Mouse (Mus musculus): ENCODE data around the gene Specc1. TPM values are rescaled to one million over a fixed set of nuclear protein-coding genes. Genes with fewer than 3 reads are reported as not detected.
A peak's percentile ranks its signal among the peaks of the same experiment; 100 is the strongest.
"Not testable (repeated sequence)": the region's sequence is repeated elsewhere in the genome, so short reads cannot be mapped to it uniquely, and the experiment has no call there.

The Specc1 gene
- 1 to 10 TPM in 1 of 2 experiments, under 1 TPM in 1; 0.98 to 2.3 TPM for total RNA-seq (2021)
- long read RNA-seq, experiment 1, partial matches to known transcripts, result 0 of 1 reads
- long read RNA-seq, experiment 1, other reads (novel, unspliced or antisense), result 1 of 1 reads
- long read RNA-seq, experiment 2, partial matches to known transcripts, result 0 of 1 reads
- long read RNA-seq, experiment 2, other reads (novel, unspliced or antisense), result 1 of 1 reads

DNA sequence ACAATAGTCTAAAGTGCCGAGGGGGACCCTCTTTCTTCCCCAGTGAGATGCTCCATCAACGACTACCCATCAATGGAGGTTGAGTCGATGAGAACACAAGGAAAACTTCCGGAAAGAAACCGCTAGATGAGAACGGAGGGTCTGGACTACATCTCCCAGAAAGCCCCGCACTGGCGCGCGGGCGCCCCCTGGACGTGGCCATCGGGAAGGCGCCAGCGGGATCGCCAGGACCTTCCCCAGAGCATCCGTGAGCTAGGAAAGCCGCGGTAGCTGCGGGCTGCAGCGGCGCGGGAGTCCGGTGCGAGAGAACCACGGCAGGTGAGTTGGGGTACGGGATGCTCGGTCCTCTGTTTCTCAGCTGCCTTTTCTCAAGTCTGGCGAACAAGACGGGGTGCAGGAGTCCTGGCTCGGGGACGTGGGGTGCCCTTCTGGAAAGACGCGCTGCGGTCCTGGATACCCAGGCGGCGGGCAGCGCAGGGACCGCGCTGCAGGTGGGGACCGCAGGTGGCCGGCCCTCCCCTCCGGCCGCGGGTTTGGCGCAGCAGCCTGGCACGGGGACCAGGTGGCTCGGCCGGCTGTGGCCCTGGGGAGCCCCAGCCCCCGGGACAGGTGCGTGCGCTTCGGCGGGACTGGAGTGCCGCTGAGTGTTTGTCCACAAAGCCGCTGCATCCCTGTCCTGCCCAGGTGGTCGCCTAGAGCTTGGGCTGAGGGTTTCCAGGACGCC, at the start of gene Specc1:
Gene Specc1, plus strand, starts transcription at position 192 of the 724 bp plus-strand sequence.
- DNase-seq (ENCODE audit: low spot score), result peak; percentile 91

GRCm38 (mm10) chr11:61908315-61908714, 48.2 kb upstream of the Specc1 start:
- no peak for DNase-seq (ENCODE audit: low spot score)

GRCm38 (mm10) chr11:61919702-61920101, 36.9 kb upstream of the Specc1 start:
- DNase-seq (ENCODE audit: low spot score), result no peak

DNA sequence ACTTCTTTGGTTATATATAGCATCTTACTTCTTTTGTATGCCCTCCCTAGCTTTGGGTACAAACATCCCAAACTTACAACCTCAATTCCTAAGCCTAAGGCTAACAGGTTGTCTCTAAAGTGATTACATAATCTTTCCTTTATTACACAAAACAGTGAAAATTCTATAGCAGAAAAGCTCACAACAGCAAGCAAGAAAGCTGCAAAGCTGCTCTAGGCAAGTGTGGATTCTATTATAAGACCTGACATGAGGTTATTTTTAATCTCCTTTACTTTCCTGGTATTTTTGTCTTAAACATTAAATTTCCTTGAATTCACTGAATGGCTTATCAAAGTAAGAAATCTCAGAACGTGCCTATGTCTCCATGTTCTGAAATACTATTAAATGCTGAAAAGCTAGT, 33.3 kb upstream of the Specc1 start:
- no peak for DNase-seq (ENCODE audit: low spot score)

DNA sequence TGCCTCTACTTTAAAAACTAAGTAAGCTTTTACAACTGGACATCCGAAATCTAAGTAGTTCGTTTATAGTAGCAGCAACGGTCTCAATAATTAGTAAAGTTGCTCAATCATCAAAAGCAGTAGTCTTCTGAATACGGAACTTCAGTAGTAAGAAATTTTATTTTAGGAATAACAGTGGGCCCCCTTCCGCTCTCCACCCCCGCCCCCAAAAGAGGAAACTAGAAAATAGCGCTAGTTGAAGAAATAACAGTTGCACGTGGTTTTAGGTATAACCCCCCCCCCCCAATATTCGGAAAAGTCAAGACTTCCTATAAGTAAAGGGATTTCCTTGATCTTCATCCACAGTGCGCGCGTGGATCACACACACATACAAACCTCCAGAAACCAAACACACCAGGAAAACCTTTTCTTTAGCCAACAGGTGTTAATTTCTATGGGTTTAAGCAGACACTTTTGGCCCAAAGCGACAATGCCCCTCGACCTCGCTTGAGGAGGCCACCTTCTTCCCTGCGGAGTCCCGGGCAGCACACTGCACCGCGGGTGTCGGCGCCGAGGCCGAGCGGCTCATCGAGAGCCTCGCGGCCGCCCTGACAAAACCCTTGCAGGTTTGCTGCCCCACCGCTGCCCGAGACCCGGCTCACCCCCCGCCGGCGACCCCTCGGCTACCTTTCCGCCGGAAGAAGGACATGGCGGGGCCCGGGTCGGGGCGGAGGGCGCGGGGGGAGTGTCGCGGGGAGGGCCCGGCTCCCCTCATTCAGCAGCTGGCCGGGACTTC, 27.1 kb upstream of the Specc1 start:
- DNase-seq (ENCODE audit: low spot score), result no peak

DNA sequence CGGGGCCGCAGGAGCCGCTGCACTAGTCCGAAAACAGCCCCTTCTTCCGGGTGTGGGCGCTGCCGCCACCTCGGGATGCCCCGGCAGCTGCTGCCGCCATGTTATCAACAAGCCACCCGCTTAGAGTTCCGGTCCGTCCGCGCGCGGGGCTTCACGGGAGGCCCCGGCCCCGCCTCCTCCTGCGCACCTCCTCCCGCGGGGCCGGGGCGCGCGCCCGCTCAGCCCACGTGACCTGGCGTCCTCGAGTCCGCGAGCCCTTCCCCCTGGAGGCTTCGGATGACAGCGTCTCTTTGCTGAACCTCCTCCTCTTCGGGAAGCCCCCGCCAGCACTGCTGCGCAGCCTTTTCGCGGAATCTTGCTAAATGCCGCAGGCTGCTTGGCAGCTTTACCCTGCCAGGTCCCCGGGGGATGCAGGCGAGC, 26.5 kb upstream of the Specc1 start, which contains the start of gene Akap10:
Gene Akap10, minus strand, starts transcription at position 155 of the 420 bp plus-strand sequence.
- peak; percentile 91 for DNase-seq (ENCODE audit: low spot score)

DNA sequence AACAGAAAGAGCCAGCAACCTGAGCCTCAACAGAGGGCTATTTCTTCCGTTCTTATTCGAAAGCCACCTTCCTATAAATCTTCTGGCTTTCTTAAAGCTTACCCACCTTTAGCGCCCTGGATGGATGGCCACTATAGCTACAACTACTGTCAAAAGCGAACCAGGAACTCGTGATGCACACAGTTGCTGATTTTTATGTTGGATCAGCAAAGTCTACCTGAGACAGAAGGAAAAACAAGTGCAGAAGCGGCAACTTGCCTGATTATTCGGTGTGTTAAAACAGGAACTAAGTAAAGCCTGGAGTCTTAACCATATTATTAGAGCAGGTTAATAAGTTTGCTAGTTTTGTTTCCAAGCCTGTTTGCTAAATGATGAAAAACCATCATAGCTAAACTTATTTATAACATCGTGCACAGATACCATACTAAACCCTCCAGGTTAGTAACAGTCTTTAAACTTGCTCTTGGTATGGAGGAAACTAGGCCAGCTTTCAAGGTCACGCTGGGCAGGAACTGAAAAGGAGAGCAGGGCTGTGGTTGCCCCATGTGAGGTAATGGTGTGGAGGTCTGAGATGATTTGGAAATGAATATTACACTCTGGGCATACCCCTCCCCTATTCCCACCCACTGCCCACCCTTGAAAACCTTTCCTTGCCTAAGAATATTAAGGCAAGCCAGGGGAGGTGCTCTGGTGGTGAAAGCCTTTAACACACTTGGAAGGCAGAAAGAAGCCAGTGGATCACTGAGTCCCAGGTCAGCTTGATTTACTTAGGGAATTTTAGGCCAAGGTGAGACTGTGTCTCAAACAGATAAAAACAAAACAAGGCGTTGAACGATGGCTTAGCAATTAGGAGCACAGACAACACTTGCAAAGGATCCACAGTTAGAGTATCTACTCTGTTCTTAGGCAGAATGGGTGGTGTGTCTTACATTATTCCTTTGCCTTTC, 25.6 kb upstream of the Specc1 start:
- no peak for DNase-seq (ENCODE audit: low spot score)

GRCm38 (mm10) chr11:61937761-61938160, 18.8 kb upstream of the Specc1 start:
- DNase-seq (ENCODE audit: low spot score), result no peak

GRCm38 (mm10) chr11:61942903-61943302, 13.7 kb upstream of the Specc1 start:
- DNase-seq (ENCODE audit: low spot score), result no peak

GRCm38 (mm10) chr11:61944417-61944816, 12.1 kb upstream of the Specc1 start:
- no peak for DNase-seq (ENCODE audit: low spot score)

GRCm38 (mm10) chr11:61946608-61947007, 10.0 kb upstream of the Specc1 start:
- no peak for DNase-seq (ENCODE audit: low spot score)

- DNase-seq (ENCODE audit: low spot score), result peak; percentile 36
Measured at GRCm38 (mm10) chr11:61949315-61949714, 7.2 kb upstream of the Specc1 start.

GRCm38 (mm10) chr11:61950632-61951031, 5.9 kb upstream of the Specc1 start:
- DNase-seq (ENCODE audit: low spot score), result peak; percentile 69

GRCm38 (mm10) chr11:61955136-61955535, 1.4 kb upstream of the Specc1 start:
- no peak for DNase-seq (ENCODE audit: low spot score)

DNA sequence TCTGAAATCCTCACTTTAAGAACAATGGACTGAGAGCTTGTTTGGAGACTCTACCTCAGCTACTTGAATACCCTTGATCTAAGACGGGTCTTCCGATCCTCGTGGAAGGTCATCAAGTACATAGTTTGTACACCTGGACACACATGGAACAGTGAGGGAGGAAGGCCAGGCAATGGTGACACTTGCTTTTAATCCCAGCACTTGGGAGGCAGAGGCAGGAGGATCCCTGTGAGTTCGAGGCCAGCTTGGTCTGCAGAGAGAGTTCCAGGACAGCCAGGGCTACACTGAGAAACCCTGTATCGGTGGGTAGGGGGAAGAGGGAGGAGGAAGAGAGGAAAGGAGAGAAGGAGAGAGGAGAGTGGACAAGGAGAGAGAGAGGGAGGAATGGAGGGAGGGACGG, 612 bp upstream of the Specc1 start:
- no peak for DNase-seq (ENCODE audit: low spot score)

DNA sequence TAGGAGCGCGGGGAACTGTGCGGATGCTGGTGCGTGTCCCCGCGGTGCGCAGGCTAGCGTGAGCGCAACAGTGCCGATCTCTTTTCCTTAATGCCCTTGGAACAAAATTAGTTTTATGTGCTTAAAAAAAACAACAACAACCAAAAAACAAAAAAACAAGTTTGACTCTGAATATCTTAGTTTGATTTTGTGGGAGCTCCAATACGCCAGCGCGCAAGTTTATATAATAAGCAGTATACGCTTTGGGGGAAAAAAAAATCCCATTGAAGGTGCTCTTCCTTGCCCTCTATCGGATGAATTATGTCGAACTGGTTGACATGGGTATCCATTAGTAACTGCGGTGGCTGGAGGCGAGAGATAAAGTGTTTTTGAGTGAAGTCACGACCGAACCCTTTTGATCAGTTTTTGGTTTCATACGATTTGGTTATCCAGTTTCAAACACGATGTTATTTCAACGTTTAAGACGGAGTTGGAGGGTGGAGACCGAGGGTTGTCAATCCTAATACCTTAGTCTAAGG, 792 bp downstream of the Specc1 start:
- no peak for DNase-seq (ENCODE audit: low spot score)

- DNase-seq (ENCODE audit: low spot score), result not testable (repeated sequence)
Measured at GRCm38 (mm10) chr11:61958706-61959105, 2.1 kb downstream of the Specc1 start.

DNA sequence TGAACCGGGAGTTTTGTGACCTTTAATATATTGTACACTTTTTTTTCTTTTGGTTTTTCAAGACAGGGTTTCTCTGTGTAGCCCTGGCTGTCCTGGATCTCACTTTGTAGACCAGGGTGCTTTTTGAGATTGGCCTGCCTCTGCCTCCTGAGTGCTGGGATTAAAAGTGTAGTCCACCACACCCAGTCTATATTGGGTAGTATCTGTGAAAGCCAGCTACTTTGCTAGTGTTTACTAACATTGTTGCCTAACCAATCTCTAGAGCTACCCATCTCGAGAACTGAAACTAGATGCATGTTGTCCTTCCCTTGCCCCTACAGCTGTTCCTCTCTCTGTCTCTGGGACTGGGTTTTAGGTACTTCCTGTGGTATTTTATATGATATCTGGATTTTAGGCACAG, 3.5 kb downstream of the Specc1 start:
- no peak for DNase-seq (ENCODE audit: low spot score)

GRCm38 (mm10) chr11:61962684-61963083, 6.1 kb downstream of the Specc1 start:
- DNase-seq (ENCODE audit: low spot score), result no peak

GRCm38 (mm10) chr11:61963193-61963592, 6.6 kb downstream of the Specc1 start:
- DNase-seq (ENCODE audit: low spot score), result no peak

GRCm38 (mm10) chr11:61964611-61965010, 8.0 kb downstream of the Specc1 start:
- no peak for DNase-seq (ENCODE audit: low spot score)
